Mouse (Mus musculus) left cerebral cortex, postnatal 14 days (tissue): Measurements from ENCODE around the gene Slain1. TPM values are rescaled to one million over a fixed set of nuclear protein-coding genes. Genes with fewer than 3 reads are reported as not detected.
A peak's percentile ranks its signal among the peaks of the same experiment; 100 is the strongest.

Experiments
- DNase-seq, 2 experiments: peaks; one replicate each; pipeline ENCODE4 v3.0.0; 2021 to 2022; ENCODE audit warnings: low spot score in 2 of 2, mixed read lengths in 1 of 2
- intact Hi-C: fragments of 180-260 bp; cut with DNase I; formaldehyde crosslinking; loops from one replicate; pipeline ENCODE4 v1.15.1; 2025
- long read RNA-seq, 2 experiments: library from polyadenylated mRNA; stranded (forward); transcript quantifications; one replicate each; pipeline ENCODE4 v2.0.0; 2021
- total RNA-seq, 2 experiments: library from RNA; stranded (reverse); gene quantifications; 2 replicates each; pipeline ENCODE4 v1.2.3; 2021

The Slain1 gene
- total RNA-seq = 10 to 100 TPM; 49.9 to 51.7 TPM
- long read RNA-seq, experiment 1, transcript Slain1-203 (8 exons, 1,998 nt) = major isoform, 49 of 68 reads
- long read RNA-seq, experiment 1, transcript Slain1-201 (7 exons, 2,863 nt) = minor isoform, 12 of 68 reads
- long read RNA-seq, experiment 1, partial matches to known transcripts = 5 of 68 reads
- long read RNA-seq, experiment 1, other reads (novel, unspliced or antisense) = 2 of 68 reads
- long read RNA-seq, experiment 2, transcript Slain1-203 (8 exons, 1,998 nt) = major isoform, 67 of 77 reads
- long read RNA-seq, experiment 2, partial matches to known transcripts = 6 of 77 reads
- long read RNA-seq, experiment 2, other reads (novel, unspliced or antisense) = 2 of 77 reads

GRCm38 (mm10) chr14:103649896-103650334 is at the start of gene Slain1:
Gene Slain1 (plus strand): TSS chr14:103650228.
- intact Hi-C loops = loop anchor here (5.0 kb wide), 2 partner anchors 42 to 88 kb away; no protein-coding TSS in a partner anchor
- DNase-seq = peak; percentile 91 to 92

DNA sequence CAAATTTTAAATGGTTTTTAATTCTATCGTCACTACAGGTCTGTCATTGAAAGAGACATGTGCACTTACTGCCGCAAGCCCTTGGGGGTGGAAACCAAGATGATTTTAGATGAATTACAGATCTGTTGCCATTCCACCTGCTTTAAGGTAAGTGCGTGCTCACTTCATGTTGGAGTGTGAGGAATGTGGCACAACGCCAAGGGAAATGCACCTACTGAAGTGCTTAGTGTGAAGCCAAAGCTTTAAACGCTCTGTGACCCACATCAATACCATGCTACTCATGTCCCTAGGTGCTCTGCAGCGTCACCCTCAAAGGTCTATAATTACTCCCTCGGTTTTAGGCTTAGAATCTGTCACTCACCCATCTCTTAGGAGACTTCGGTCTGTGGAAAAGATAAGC is 42.0 kb upstream of the Slain1 start:
- DNase-seq = no peak
- intact Hi-C loops = no loop called here

DNA sequence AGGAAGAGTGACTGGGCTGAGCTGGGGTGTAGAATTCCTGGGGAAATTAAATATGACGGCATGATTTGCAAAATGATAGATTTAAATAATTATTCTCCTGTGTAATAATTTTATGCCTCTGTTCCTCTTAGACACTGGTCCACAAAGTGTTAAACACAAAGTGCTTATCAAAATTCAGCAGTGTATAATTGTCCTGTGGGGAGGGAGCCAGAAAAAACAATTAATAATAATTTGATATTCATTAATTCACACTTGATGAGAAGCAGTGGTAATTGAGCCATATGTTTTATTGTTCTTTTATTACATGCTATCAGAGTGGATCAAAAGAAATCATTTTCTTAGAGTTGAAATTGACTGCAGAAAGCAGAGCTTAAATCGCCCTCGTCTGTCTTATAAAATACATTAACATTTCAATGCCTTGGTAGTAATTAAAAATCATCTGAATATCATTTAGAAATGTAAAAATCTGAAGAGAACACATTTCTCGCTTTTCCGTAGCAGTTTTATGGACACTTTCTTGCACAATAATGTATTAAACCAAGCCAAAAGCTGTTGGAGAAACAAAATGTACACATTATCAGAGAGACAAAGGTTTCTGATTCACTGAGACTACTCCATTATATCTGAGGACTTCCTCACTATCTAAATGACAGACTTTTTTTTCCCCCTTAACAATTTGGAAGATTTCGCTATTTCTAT is 36.3 kb upstream of the Slain1 start:
- intact Hi-C loops = no loop called here
- no peak for DNase-seq

GRCm38 (mm10) chr14:103614272-103614587 is 35.8 kb upstream of the Slain1 start:
- intact Hi-C loops = no loop called here
- no peak for DNase-seq

DNA sequence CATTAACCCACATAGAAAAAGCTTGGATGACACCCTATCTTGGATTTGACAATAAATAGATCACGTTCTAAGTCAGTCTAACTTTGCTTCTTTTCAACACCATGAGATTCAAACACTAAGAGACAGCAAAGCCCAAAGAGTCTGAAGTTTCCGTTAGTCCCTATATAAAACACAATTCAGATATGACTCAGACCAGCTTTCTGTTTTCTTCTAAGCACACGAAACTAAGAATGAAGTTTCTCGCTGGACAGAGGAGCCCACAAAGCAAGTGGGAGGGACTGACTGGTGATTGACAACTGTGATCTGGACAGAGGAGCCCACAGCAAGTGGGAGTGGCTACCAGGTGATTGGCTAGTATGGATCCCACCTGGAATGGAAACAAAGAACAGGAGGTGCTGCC is 30.3 kb upstream of the Slain1 start:
- intact Hi-C loops = no loop called here
- DNase-seq = no peak

DNA sequence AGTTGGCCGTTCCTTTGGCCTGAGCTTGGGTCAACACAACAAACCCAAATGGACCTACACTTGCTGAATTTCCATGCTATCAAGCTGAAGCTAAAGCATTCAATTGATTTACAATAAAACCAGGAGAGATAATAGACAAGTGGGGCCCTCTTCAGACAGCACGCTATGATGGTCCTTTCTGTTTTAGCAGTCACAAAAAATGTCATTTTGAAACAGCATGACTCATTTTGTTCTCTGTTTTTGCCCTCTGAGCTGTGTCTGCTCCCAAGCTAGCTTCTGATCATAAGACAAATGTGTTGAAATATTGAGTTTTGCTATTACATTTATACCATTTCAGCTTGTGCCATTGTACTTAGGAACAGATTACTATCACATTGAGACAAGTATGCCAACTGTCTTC is 28.8 kb upstream of the Slain1 start:
- DNase-seq = no peak
- intact Hi-C loops = no loop called here

- no peak for DNase-seq
- intact Hi-C loops = no loop called here
Observed at GRCm38 (mm10) chr14:103626100-103626499, 23.9 kb upstream of the Slain1 start.

GRCm38 (mm10) chr14:103629639-103630364 is 20.2 kb upstream of the Slain1 start:
- intact Hi-C loops = loop anchor here (2.0 to 5.0 kb wide), 2 partner anchors 65 to 78 kb away; no protein-coding TSS in a partner anchor
- DNase-seq = peak in 1 of 2 experiments; percentile 30

- DNase-seq = peak; percentile 48 to 59
- intact Hi-C loops = loop anchor here (2.0 to 5.0 kb wide), 2 partner anchors 64 to 78 kb away; no protein-coding TSS in a partner anchor
Observed at GRCm38 (mm10) chr14:103630545-103630944, 19.5 kb upstream of the Slain1 start.

DNA sequence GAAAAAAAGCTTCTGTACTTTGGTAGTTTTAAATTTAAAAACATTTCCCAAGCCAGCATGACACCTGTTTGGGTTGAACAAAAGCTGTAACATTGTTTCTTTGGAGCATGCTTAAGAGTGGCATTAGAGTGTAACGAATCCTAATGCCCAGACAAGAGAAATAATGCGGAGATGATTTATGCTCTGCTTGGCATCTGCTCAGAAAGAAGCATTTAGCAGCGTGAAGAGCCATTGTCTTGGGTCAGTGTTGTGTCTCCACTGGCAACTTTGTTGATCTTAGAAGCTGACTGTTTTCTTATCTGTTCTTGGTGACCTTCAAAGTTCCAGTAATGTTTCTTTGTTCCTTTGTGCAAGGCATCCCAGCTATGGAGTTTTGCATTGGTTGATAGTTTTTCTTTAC is 6.1 kb upstream of the Slain1 start:
- DNase-seq = no peak
- intact Hi-C loops = no loop called here

- no peak for DNase-seq
- intact Hi-C loops = loop anchor here (5.0 kb wide), 1 partner anchor 86 kb away; no protein-coding TSS in a partner anchor
Observed at GRCm38 (mm10) chr14:103647981-103648380, 2.0 kb upstream of the Slain1 start.

GRCm38 (mm10) chr14:103648623-103649255 is 1.3 kb upstream of the Slain1 start:
- peak; percentile 34 to 44 for DNase-seq
- intact Hi-C loops = loop anchor here (5.0 kb wide), 1 partner anchor 86 kb away; no protein-coding TSS in a partner anchor

DNA sequence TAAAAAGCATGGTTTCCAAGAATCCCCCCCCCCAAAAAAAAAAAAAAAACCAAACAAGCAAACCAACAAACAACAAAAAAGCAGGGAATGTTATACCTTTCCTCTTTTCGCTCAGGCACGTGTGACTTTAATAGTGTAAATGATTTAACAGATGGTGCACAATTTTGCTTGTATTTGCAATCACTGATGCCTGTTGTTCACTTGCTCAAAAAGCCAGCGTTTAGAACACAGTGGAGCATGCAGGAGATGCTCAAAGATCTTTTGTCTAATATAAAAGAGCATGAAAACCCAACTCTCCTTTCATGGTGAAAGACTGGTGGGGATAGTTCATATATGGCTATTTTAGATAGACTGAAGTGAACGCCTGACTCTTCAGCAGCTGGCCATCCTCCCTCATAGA is 726 bp upstream of the Slain1 start:
- no peak for DNase-seq
- intact Hi-C loops = loop anchor here (5.0 kb wide), 1 partner anchor 87 kb away; no protein-coding TSS in a partner anchor

DNA sequence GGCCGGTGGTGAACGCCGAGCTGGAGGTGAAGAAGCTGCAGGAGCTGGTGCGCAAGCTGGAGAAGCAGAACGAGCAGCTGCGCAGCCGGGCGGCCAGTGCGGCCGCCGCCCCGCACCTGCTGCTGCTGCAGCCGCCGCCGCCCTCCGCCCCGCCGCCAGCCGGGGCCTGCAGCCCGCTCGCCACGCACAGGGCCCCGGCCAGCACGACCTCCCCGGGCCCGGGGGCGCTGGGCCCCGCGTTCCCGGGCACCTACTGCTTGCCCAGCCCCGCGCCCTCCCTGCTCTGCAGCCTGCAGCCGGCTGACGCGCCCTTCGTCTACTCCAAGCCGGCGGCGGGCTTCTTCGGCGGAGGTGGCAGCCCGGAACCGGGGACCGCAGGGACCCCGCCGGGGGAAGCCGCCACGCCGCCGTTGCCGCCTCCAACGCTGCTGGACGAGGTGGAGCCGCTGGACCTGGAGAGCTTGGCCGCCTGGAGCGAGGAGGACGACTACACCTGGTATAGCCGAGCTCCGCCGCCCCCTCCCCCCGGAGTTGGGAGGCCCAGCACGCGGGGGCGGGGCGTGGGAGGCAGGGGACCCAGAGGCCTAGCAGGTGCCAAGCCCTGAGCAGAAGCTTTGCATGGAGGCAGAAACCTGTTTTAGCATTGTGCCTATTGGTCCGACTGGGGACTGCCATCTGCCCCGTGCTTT is 529 bp downstream of the Slain1 start:
- intact Hi-C loops = loop anchor here (5.0 kb wide), 1 partner anchor 42 kb away; no protein-coding TSS in a partner anchor
- DNase-seq = peak; percentile 60 to 61

GRCm38 (mm10) chr14:103651106-103651505 is 1.1 kb downstream of the Slain1 start:
- DNase-seq = peak; percentile 38 to 47
- intact Hi-C loops = loop anchor here (5.0 kb wide), 1 partner anchor 41 kb away; no protein-coding TSS in a partner anchor

DNA sequence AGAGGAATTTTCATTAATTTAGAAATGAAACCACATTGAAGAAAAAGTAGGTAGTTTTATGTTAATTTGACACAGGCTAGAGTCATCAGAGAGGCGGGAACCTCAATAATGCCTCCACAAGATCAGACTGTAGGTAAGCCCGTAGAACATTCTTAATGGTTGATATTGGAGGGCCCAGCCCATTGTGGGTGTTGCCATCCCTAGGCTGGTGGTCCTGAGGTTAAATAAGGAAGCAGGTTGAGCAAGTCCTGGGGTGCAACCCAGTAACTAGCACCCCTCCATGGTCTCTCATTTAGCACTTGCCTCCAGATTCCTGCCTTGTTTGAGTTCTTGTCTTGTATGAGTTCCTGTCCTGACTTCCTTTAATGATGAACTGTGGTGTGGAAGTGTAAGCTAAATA is 1.5 kb downstream of the Slain1 start:
- DNase-seq = no peak
- intact Hi-C loops = loop anchor here (5.0 kb wide), 1 partner anchor 41 kb away; no protein-coding TSS in a partner anchor

GRCm38 (mm10) chr14:103652524-103652923 is 2.5 kb downstream of the Slain1 start:
- intact Hi-C loops = loop anchor here (5.0 kb wide), 1 partner anchor 40 kb away; no protein-coding TSS in a partner anchor
- no peak for DNase-seq

DNA sequence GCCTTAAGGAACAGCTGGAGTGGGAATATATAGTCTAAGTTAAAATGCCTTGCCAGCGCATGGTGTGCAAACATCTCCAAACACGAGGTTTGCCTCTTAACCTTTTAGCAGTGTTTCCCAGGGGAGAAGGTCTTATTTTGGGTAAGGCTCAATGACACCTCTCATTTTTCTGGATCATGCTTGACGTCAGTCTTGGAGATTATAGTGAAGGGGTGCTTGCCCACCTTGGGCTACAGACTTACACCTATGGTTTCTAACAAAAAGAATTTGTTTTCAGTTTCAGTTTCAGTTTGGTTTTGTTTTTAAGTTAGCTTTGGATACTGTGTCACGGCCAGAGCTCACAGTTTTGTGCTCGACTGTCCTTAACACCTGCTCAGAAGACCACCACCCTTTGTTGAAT is 3.8 kb downstream of the Slain1 start:
- no peak for DNase-seq
- intact Hi-C loops = loop anchor here (5.0 kb wide), 1 partner anchor 39 kb away; no protein-coding TSS in a partner anchor
